Mouse (Mus musculus) gonadal fat pad, adult 2 months (tissue): ENCODE measurements around the gene Kif18b. TPM values are rescaled to one million over a fixed set of nuclear protein-coding genes. Genes with fewer than 3 reads are reported as not detected.

Experiments used
- DNase-seq: peaks from one replicate; pipeline ENCODE4 v3.0.0-alpha.2; 2012; ENCODE audit warnings: low read depth
- polyA plus RNA-seq: library from polyadenylated mRNA; depleted of rRNA; stranded (reverse); fragments of >200 nt; gene quantifications from 2 replicates; pipeline ENCODE4 v1.2.3, GENCODE M21; 2012; rRNA removed

The Kif18b gene
- polyA plus RNA-seq, 1 experiment: 1.2 TPM

DNA sequence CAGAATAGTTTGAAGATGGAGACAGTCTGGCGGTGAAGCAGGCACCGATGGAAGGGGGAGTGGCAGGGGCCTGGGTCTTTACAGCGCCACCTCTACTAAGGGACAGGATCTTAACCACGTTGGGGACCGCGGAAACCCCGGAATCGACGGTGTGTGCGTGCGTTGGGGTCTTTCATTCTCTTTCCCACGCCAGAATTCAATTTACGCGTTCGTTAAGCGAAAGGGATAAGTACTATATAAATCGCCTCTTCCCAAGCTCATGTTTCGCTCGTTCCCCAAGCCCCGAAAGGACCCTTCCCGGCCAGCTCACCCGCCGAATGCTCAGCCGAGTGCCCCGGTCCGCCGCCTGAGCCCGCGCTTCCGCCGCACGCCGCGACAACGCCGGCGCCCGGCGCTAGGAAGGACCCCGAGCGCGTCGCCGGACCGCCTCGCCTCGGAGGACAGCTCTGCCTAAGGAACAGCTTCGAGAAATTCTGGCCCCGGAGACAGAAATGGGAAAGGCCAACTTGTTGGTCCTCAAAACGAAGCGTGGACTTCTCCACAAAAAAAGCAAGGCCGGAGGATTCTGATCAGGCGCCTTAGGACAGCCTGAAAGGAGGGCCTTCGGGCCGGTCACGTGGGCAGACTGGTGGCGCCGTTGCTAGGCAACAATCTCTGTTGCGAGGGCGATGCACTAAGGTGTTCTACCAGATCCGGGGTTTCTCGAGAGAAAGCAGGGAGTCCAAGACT lies 44.2 kb downstream of the Kif18b start, which contains the start of the genes Eftud2 and Ccdc103:
Gene Eftud2 (minus strand): TSS at position 401 of the 729 bp plus-strand sequence.
Gene Ccdc103 (plus strand): TSS at position 620 of the 729 bp plus-strand sequence.
- peak; percentile 50 for DNase-seq

GRCm38 (mm10) chr11:102879558-102879957 lies 45.4 kb downstream of the Kif18b start:
- no peak for DNase-seq

GRCm38 (mm10) chr11:102874801-102875334 lies 50.1 kb downstream of the Kif18b start:
- DNase-seq: no peak

GRCm38 (mm10) chr11:102864272-102864671 lies 60.7 kb downstream of the Kif18b start:
- DNase-seq: no peak

GRCm38 (mm10) chr11:102859933-102860332 lies 65.0 kb downstream of the Kif18b start:
- no peak for DNase-seq

- no peak for DNase-seq
These were observed 66.0 kb downstream of the Kif18b start for GRCm38 (mm10) chr11:102858951-102859350.

- DNase-seq: no peak
These were observed 69.0 kb downstream of the Kif18b start for GRCm38 (mm10) chr11:102855941-102856340.

Other genes starting within 250 kb of the Kif18b start
- gene Ccdc43, start 227.3 kb downstream of the Kif18b start, polyA plus RNA-seq: 6.8 and 7.0 TPM in 2 replicates
- gene Adam11, start 163.7 kb downstream of the Kif18b start, polyA plus RNA-seq: 3.9 and 4.1 TPM in 2 replicates
- gene Gjc1, start 105.4 kb downstream of the Kif18b start, polyA plus RNA-seq: 13.6 and 14.7 TPM in 2 replicates
- gene Higd1b, start 89.3 kb downstream of the Kif18b start, polyA plus RNA-seq: 8.6 and 9.9 TPM in 2 replicates
- 74.1 and 82.2 TPM in 2 replicates for gene Eftud2, start 44.1 kb downstream of the Kif18b start, polyA plus RNA-seq
- 0.71 and 0.73 TPM in 2 replicates for gene Ccdc103, start 43.9 kb downstream of the Kif18b start, polyA plus RNA-seq
- 0.08 and 0.16 TPM in 2 replicates for gene Fam187a, start 40.0 kb downstream of the Kif18b start, polyA plus RNA-seq
- gene Gfap, start 24.2 kb downstream of the Kif18b start, polyA plus RNA-seq: 0.32 and 0.37 TPM in 2 replicates
- gene C1ql1, start 21.6 kb upstream of the Kif18b start, polyA plus RNA-seq: 0.27 and 0.36 TPM in 2 replicates
- gene Nmt1, start 103.1 kb upstream of the Kif18b start, polyA plus RNA-seq: 43.3 and 60.0 TPM in 2 replicates
- 58.6 and 61.1 TPM in 2 replicates for gene Dcakd, start 103.2 kb upstream of the Kif18b start, polyA plus RNA-seq
- gene Plcd3, start 176.5 kb upstream of the Kif18b start, polyA plus RNA-seq: 25.5 and 30.4 TPM in 2 replicates
- 92.7 and 113 TPM in 2 replicates for gene Acbd4, start 176.6 kb upstream of the Kif18b start, polyA plus RNA-seq
- 16.3 and 21.3 TPM in 2 replicates for gene Hexim1, start 191.1 kb upstream of the Kif18b start, polyA plus RNA-seq
- gene Hexim2, start 207.3 kb upstream of the Kif18b start, polyA plus RNA-seq: 6.9 and 7.8 TPM in 2 replicates
- gene Fmnl1, start 246.0 kb upstream of the Kif18b start, polyA plus RNA-seq: 6.7 and 10.1 TPM in 2 replicates